Mouse (Mus musculus) adipose tissue, adult 10 weeks (tissue): ENCODE data around the gene Fam83b. TPM values are rescaled to one million over a fixed set of nuclear protein-coding genes. Genes with fewer than 3 reads are reported as not detected.

Experiments
- polyA plus RNA-seq: library from polyadenylated mRNA; stranded (reverse); fragments of 350-450 nt; fragmentation: Illumina TruSeq; extraction: RNeasy Lipid Tissue Mini Kit (QIAGEN cat#74804); gene quantifications from one replicate; pipeline ENCODE4 v1.2.3, GENCODE M21; 2014; ENCODE audit warnings: low read depth, low replicate concordance

Gene Fam83b
- polyA plus RNA-seq, result 0.61 TPM

DNA sequence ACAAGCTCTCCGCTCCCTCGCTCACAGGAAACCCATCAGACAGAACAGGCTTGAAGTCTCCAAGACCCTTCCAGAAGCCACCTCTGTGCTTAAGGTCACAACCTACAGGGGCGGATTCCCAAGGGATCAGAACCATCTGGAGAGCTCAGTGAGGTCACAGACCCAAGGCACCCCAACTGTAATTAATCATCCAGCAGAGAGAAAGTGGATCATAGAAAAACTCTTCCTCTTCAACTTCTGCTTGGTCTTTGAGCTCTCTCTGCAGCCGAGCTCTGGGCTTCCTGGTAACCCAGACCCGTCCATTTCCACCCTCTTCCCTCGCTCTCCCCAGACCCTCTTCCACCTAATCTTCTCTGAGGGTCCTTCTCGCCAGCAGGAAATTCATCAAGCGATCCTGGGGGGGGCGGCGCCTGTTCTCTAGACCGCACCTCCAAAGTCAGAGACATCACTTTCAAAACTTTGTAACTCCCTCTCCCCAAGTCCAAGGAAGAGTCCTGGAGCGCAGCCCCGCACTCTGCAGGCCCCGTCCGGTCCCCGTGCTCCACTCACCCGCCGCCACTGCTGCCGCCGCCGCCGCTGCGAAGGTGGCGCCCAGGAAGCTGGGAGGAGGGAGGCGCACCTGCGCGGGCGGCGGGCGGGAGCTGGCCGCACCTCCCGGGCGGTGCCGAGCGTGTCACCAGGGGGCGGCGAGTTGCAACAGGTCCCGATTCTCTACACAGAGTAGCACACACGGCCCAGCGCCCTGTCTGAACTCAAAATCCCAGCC lies at the start of gene Fam83b:
TSS of gene Fam83b (minus strand) at position 602 of the 766 bp plus-strand sequence.

Other genes starting within 250 kb of the Fam83b start
- not detected for gene Hcrtr2, start 243.3 kb downstream of the Fam83b start, polyA plus RNA-seq